Mouse (Mus musculus) heart, embryonic 13.5 days (tissue): ENCODE measurements at regions not wholly inside any gene's neighbourhood (a gene's known extent, or its start where the extent isn't known, plus 50 kb on each side); places are given as distances from the start of the nearest gene placed in this dataset.

Experiments
- ATAC-seq: fragments of 200-750 bp; cut with Nextera tagmentation; 2 replicates; pipeline ENCODE4 v1.8.0; 2017; ENCODE audit warnings: moderate TSS enrichment; ENCODE audit not compliant: insufficient number of reproducible peaks, low FRiP score, low TSS enrichment; ENCODE audit errors: extremely low read depth
- H3K27ac ChIP-seq: fragments of 300-500 bp; sonication (generic); replicated peaks from 2 replicates; pipeline ENCODE4 v1.5.1; 2015; ENCODE audit warnings: moderate library complexity, mild to moderate bottlenecking, inconsistent platforms
- H3K27me3 ChIP-seq: fragments of 300-500 bp; sonication (generic); replicated peaks from 2 replicates; pipeline ENCODE4 v1.6.1; 2015; ENCODE audit warnings: mild to moderate bottlenecking, inconsistent platforms
- H3K36me3 ChIP-seq: fragments of 300-500 bp; sonication (generic); 2 replicates; pipeline ENCODE4 v1.6.1; 2015; ENCODE audit warnings: mild to moderate bottlenecking, inconsistent platforms
- H3K4me1 ChIP-seq: fragments of 300-500 bp; sonication (generic); 2 replicates; pipeline ENCODE4 v1.6.1; 2015; ENCODE audit warnings: inconsistent platforms
- H3K4me2 ChIP-seq: fragments of 300-500 bp; sonication (generic); 2 replicates; pipeline ENCODE4 v1.6.1; 2015; ENCODE audit warnings: inconsistent platforms, mild to moderate bottlenecking, moderate library complexity
- H3K4me3 ChIP-seq: fragments of 300-500 bp; sonication (generic); 2 replicates; pipeline ENCODE4 v1.5.1; 2015; ENCODE audit warnings: moderate library complexity, mild to moderate bottlenecking, inconsistent platforms
- H3K9ac ChIP-seq: fragments of 300-500 bp; sonication (generic); 2 replicates; pipeline ENCODE4 v1.6.1; 2015; ENCODE audit warnings: inconsistent platforms, mild to moderate bottlenecking, moderate library complexity
- H3K9me3 ChIP-seq: fragments of 300-500 bp; sonication (generic); 2 replicates; pipeline ENCODE4 v1.6.1; 2016; ENCODE audit warnings: inconsistent platforms
- WGBS: fragments of 180-500 bp; shearing (Covaris S2); methylation state at CpG from one replicate; pipeline ENCODE4 v1.1.7; 2015; ENCODE audit warnings: mixed read lengths; 5-methylcytosine and 5-hydroxymethylcytosine counted together

GRCm38 (mm10) chr4:69968424-69968823 lies 441.8 kb downstream of the Cdk5rap2 start:
- no peaks in the 10 kb centered on the region for H3K9me3 ChIP-seq
- H3K4me1 ChIP-seq = no peaks in the 10 kb centered on the region
- ATAC-seq = no peak
- 74% methylated on average over 1 of the region's 1 CpGs for WGBS
- H3K36me3 ChIP-seq = no peaks in the 10 kb centered on the region
- H3K27me3 ChIP-seq = no peaks in the 10 kb centered on the region
- no peak overlapping the region for H3K9ac ChIP-seq
- H3K27ac ChIP-seq = no peak overlapping the region
- no peak overlapping the region for H3K4me3 ChIP-seq
- H3K4me2 ChIP-seq = no peak overlapping the region
